Mouse (Mus musculus): ENCODE data around the gene Cstf3. TPM values are rescaled to one million over a fixed set of nuclear protein-coding genes. Genes with fewer than 3 reads are reported as not detected.
A peak's percentile ranks its signal among the peaks of the same experiment; 100 is the strongest.

The Cstf3 gene
- polyA plus RNA-seq, 1 experiment = 6.9 TPM

- 78% methylated on average over 8 of the region's 8 CpGs for WGBS
- no peak for DNase-seq
- no peak overlapping the region for H3K4me3 ChIP-seq (ENCODE audit: insufficient read depth, low read depth, low read length)
- no peaks in the 10 kb centered on the region for H3K36me3 ChIP-seq (ENCODE audit: control insufficient read depth, insufficient read depth, low read length)
- no peaks in the 10 kb centered on the region for H3K27me3 ChIP-seq (replicated peaks; ENCODE audit: control insufficient read depth, insufficient read depth, low read length)
- H3K27ac ChIP-seq (ENCODE audit: insufficient read depth, low read depth, low read length) = peak overlapping the region; percentile 6; the same call in 1 of the 2 replicates
- TF ChIP-seq CTCF (conservative IDR thresholded peaks at IDR 0.05; ENCODE audit: insufficient read depth, insufficient read length, low read depth, low read length) = no peak
- TF ChIP-seq POLR2A (IDR thresholded peaks at IDR 0.05; ENCODE audit: low read depth, low read length) = no peak
- H3K4me1 ChIP-seq (ENCODE audit: control insufficient read depth, insufficient read depth, low read length) = no peaks in the 10 kb centered on the region; the same call in 1 of the 2 replicates
Observed at GRCm38 (mm10) chr2:104688724-104689123, 98.4 kb downstream of the Cstf3 start.

DNA sequence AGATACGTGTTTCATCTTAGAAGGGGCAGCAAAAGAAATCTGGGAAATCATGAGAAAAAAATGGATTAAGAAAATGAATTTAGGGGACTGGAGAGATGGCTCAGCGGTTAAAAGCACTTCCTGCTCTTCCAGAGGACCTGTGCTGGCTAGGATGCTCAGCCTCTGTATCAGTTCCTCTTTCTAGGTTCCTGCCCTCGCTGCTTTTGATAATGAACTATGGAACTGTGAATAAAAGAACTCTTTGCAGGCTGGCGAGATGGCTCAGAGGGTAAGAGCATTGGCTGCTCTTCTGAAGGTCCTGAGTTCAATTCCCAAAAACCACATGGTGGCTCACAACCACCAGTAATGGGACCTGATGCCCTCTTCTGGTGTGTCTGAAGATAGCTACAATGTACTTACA lies 100.4 kb downstream of the Cstf3 start:
- DNase-seq = no peak
- no peak overlapping the region for H3K27ac ChIP-seq (ENCODE audit: insufficient read depth, low read depth, low read length)
- no peak for TF ChIP-seq CTCF (conservative IDR thresholded peaks at IDR 0.05; ENCODE audit: insufficient read depth, insufficient read length, low read depth, low read length)
- TF ChIP-seq POLR2A (IDR thresholded peaks at IDR 0.05; ENCODE audit: low read depth, low read length) = no peak
- no peaks in the 10 kb centered on the region; the same call in 1 of the 2 replicates for H3K4me1 ChIP-seq (ENCODE audit: control insufficient read depth, insufficient read depth, low read length)
- no peaks in the 10 kb centered on the region for H3K36me3 ChIP-seq (ENCODE audit: control insufficient read depth, insufficient read depth, low read length)
- H3K27me3 ChIP-seq (replicated peaks; ENCODE audit: control insufficient read depth, insufficient read depth, low read length) = no peaks in the 10 kb centered on the region
- WGBS = 85% methylated on average over 4 of the region's 4 CpGs
- H3K4me3 ChIP-seq (ENCODE audit: insufficient read depth, low read depth, low read length) = no peak overlapping the region

DNA sequence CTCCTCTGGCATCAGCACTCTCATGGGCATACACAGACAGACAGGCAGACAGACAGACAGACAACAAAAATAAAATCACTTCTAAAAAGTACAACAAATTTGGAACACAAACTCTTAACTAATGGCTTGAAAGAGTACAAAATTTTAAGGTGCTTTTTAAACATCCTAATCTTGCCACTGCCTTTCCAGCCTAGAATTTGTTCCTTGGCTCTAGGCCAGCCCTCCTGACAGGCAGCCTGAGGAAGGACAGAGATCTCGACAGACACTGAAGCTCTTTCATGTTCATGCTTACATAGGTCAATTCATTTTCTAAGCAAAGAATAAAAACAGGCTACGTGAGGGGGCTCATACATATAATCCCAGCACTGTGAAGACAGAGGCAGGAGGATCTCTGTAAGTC lies 102.2 kb downstream of the Cstf3 start:
- Histone ChIP-seq H3K27ac (ENCODE audit: insufficient read depth, low read depth, low read length) (no peak overlapping the region), H3K27me3 (replicated peaks; ENCODE audit: control insufficient read depth, insufficient read depth, low read length) (no peaks in the 10 kb centered on the region), H3K4me3 (ENCODE audit: insufficient read depth, low read depth, low read length) (no peak overlapping the region), H3K4me1 (ENCODE audit: control insufficient read depth, insufficient read depth, low read length) (no peaks in the 10 kb centered on the region; the same call in 1 of the 2 replicates), H3K36me3 (ENCODE audit: control insufficient read depth, insufficient read depth, low read length) (no peaks in the 10 kb centered on the region)
- TF ChIP-seq CTCF (conservative IDR thresholded peaks at IDR 0.05; ENCODE audit: insufficient read depth, insufficient read length, low read depth, low read length) = no peak
- no peak for TF ChIP-seq POLR2A (IDR thresholded peaks at IDR 0.05; ENCODE audit: low read depth, low read length)
- WGBS = 62% methylated on average over 2 of the region's 2 CpGs
- no peak for DNase-seq

DNA sequence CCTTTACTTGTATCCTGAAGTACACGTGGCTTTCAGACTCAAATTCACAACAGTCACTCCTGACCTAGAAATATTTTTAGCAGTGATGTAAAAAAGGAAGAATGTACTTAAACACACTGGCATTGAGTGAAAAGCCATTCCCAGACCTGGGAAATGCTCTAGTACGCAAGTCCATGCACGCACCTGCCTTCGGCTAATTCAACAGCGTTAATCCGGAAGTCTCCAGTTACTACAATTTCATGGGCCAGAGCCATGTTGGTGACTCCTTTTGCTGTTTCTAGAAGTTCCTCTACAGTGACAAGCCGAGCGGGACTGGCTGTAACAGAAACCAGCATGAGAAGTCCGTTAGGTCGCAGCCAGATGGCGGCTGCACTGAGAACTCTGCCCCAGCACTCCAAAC lies 109.3 kb downstream of the Cstf3 start:
- TF ChIP-seq POLR2A (IDR thresholded peaks at IDR 0.05; ENCODE audit: low read depth, low read length) = no peak
- no peak for TF ChIP-seq CTCF (conservative IDR thresholded peaks at IDR 0.05; ENCODE audit: insufficient read depth, insufficient read length, low read depth, low read length)
- WGBS = 76% methylated on average over 11 of the region's 11 CpGs
- no peaks in the 10 kb centered on the region for H3K4me1 ChIP-seq (ENCODE audit: control insufficient read depth, insufficient read depth, low read length)

DNA sequence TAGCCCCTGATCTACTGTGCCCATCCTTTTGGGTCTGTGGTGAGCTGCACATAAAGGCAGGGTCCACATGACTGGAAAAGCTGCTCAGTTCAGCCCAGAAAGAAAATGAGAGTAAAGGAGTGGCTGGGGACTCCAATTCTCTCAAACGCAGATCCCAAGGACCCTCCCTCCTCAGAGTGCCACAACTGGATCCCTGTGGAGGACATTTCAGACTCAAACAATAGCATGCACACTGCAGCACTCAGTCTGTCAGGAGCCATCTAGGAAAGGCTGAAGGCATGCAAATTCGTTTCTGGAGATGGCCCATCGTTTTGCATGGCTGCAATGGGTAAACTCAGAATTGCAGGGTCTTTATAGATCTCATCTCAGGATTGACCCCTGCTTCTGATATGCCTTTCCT lies 112.8 kb downstream of the Cstf3 start:
- no peak for DNase-seq
- TF ChIP-seq CTCF (conservative IDR thresholded peaks at IDR 0.05; ENCODE audit: insufficient read depth, insufficient read length, low read depth, low read length) (no peak), POLR2A (IDR thresholded peaks at IDR 0.05; ENCODE audit: low read depth, low read length) (no peak)
- H3K27me3 ChIP-seq (replicated peaks; ENCODE audit: control insufficient read depth, insufficient read depth, low read length) = no peaks in the 10 kb centered on the region
- H3K4me1 ChIP-seq (ENCODE audit: control insufficient read depth, insufficient read depth, low read length) = no peaks in the 10 kb centered on the region
- H3K4me3 ChIP-seq (ENCODE audit: insufficient read depth, low read depth, low read length) = no peak overlapping the region
- H3K27ac ChIP-seq (ENCODE audit: insufficient read depth, low read depth, low read length) = no peak overlapping the region
- WGBS = 89% methylated on average over 3 of the region's 3 CpGs
- no peaks in the 10 kb centered on the region for H3K36me3 ChIP-seq (ENCODE audit: control insufficient read depth, insufficient read depth, low read length)

More for the DNA sequence above, 109.3 kb downstream of the Cstf3 start:
- Histone ChIP-seq H3K36me3 (ENCODE audit: control insufficient read depth, insufficient read depth, low read length) (no peaks in the 10 kb centered on the region), H3K27me3 (replicated peaks; ENCODE audit: control insufficient read depth, insufficient read depth, low read length) (no peaks in the 10 kb centered on the region), H3K4me3 (ENCODE audit: insufficient read depth, low read depth, low read length) (no peak overlapping the region), H3K27ac (ENCODE audit: insufficient read depth, low read depth, low read length) (no peak overlapping the region)
- DNase-seq = no peak

- DNase-seq = no peak
- H3K27me3 ChIP-seq (replicated peaks; ENCODE audit: control insufficient read depth, insufficient read depth, low read length) = no peaks in the 10 kb centered on the region
- no peaks in the 10 kb centered on the region for H3K4me1 ChIP-seq (ENCODE audit: control insufficient read depth, insufficient read depth, low read length)
- H3K36me3 ChIP-seq (ENCODE audit: control insufficient read depth, insufficient read depth, low read length) = no peaks in the 10 kb centered on the region
- H3K4me3 ChIP-seq (ENCODE audit: insufficient read depth, low read depth, low read length) = no peak overlapping the region
- no peak overlapping the region for H3K27ac ChIP-seq (ENCODE audit: insufficient read depth, low read depth, low read length)
- WGBS = 78% methylated on average over 3 of the region's 3 CpGs
- no peak for TF ChIP-seq CTCF (conservative IDR thresholded peaks at IDR 0.05; ENCODE audit: insufficient read depth, insufficient read length, low read depth, low read length)
- TF ChIP-seq POLR2A (IDR thresholded peaks at IDR 0.05; ENCODE audit: low read depth, low read length) = no peak
Observed at GRCm38 (mm10) chr2:104704355-104704754, 114.0 kb downstream of the Cstf3 start.

DNA sequence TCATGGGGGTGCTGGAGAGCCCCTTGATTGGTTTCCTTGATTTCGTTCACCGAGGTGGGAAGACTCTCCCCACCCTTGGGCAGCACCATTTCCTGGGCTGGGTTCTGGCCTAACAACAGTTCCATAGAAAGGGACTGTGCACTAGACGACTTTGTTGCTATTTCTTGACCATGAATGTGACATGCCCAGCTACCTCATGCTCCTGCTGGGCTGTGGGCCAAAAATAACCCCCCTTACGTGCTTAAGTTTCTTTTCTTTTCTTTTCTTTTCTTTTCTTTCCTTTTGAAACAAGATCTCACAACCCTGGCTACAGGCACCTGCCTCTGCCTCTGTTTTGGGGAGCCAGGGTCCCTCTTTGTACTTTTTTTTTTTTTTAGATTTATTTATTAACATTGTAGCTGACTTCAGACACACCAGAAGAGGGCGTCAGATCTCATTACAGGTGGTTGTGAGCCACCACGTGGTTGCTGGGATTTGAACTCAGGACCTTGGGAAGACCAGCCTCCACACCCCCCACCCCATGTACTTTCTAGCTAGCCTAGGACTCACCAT lies 119.5 kb downstream of the Cstf3 start:
- DNase-seq = no peak
- Histone ChIP-seq H3K4me3 (ENCODE audit: insufficient read depth, low read depth, low read length) (no peak overlapping the region), H3K4me1 (ENCODE audit: control insufficient read depth, insufficient read depth, low read length) (no peaks in the 10 kb centered on the region), H3K27ac (ENCODE audit: insufficient read depth, low read depth, low read length) (no peak overlapping the region), H3K36me3 (ENCODE audit: control insufficient read depth, insufficient read depth, low read length) (no peaks in the 10 kb centered on the region), H3K27me3 (replicated peaks; ENCODE audit: control insufficient read depth, insufficient read depth, low read length) (no peaks in the 10 kb centered on the region)
- TF ChIP-seq POLR2A (IDR thresholded peaks at IDR 0.05; ENCODE audit: low read depth, low read length) (no peak), CTCF (conservative IDR thresholded peaks at IDR 0.05; ENCODE audit: insufficient read depth, insufficient read length, low read depth, low read length) (no peak)
- WGBS = 59% methylated on average over 6 of the region's 6 CpGs
